Comparison of ENCODE assay signal across 8 mouse cellular contexts in genomic region chr17:28014449-28014848, GRCm38 (mm10).
DNase-seq lines count a peak whose midpoint lies in the region; ATAC-seq and TF ChIP-seq lines count a peak whose summit lies in the region.

No protein-coding gene starts in this region.

- TF ChIP-seq POLR2A in cerebellum, adult 2 months (IDR thresholded peaks at IDR 0.05; ENCODE audit: borderline replicate concordance, insufficient read depth, low read length) = no peak

- no peaks in the 10 kb centered on the region for H3K9me3 ChIP-seq in heart, postnatal 0 days (replicated peaks; ENCODE audit: control insufficient read depth, low read length)
- no peaks in the 10 kb centered on the region for H3K9me3 ChIP-seq in hindbrain, embryonic 16.5 days (ENCODE audit: control insufficient read depth, low read length)
- H3K9me3 ChIP-seq in liver, postnatal 0 days (ENCODE audit: low read length) = no peaks in the 10 kb centered on the region

- H3K9ac ChIP-seq in heart, postnatal 0 days (replicated peaks; ENCODE audit: low read depth, low read length) = 0 out of 2 replicates have a peak overlapping the region, but pooled peaks have one; percentile 1
- no peak overlapping the region for H3K9ac ChIP-seq in hindbrain, embryonic 16.5 days (ENCODE audit: low read depth, low read length)
- H3K9ac ChIP-seq in liver, postnatal 0 days (replicated peaks) = no peak overlapping the region

- intact Hi-C loops in left cerebral cortex, postnatal 4 days (cut with DNase I) = no loop called here

- H3K4me3 ChIP-seq in heart, postnatal 0 days (ENCODE audit: low read depth, low read length) = no peak overlapping the region
- H3K4me3 ChIP-seq in brown adipose tissue, adult 24 weeks (ENCODE audit: insufficient read depth, low read depth, low read length) = no peak overlapping the region
- no peak overlapping the region for H3K4me3 ChIP-seq in hindbrain, embryonic 16.5 days (ENCODE audit: low read length)
- H3K4me3 ChIP-seq in liver, postnatal 0 days (ENCODE audit: low read depth, low read length) = no peak overlapping the region
- no peak overlapping the region for H3K4me3 ChIP-seq in cerebellum, adult 2 months (replicated peaks; ENCODE audit: insufficient read depth, low read depth, low read length)

- TF ChIP-seq EP300 in heart, postnatal 0 days (IDR thresholded peaks at IDR 0.05; ENCODE audit: low read depth) = no peak
- TF ChIP-seq EP300 in liver, postnatal 0 days (IDR thresholded peaks at IDR 0.05; ENCODE audit: low read depth) = no peak

- no peaks in the 10 kb centered on the region for H3K27me3 ChIP-seq in heart, postnatal 0 days (ENCODE audit: control insufficient read depth, insufficient read depth, low read length)
- H3K27me3 ChIP-seq in hindbrain, embryonic 16.5 days (replicated peaks; ENCODE audit: control insufficient read depth, insufficient read depth, low read length) = no peaks in the 10 kb centered on the region
- H3K27me3 ChIP-seq in liver, postnatal 0 days (ENCODE audit: insufficient read depth, low read length) = no peaks in the 10 kb centered on the region
- H3K27me3 ChIP-seq in cerebellum, adult 2 months (ENCODE audit: control insufficient read depth, insufficient read depth, low read length) = no peaks in the 10 kb centered on the region

- ATAC-seq in heart, postnatal 0 days (ENCODE audit: insufficient read depth, low read depth) = no peak
- no peak for ATAC-seq in hindbrain, embryonic 16.5 days
- no peak for ATAC-seq in liver, postnatal 0 days

- TF ChIP-seq CTCF in heart, postnatal 0 days (IDR thresholded peaks at IDR 0.05; ENCODE audit: low read depth) = no peak
- no peak for TF ChIP-seq CTCF in liver, postnatal 0 days (IDR thresholded peaks at IDR 0.05; ENCODE audit: low read depth)
- TF ChIP-seq CTCF in cerebellum, adult 2 months (IDR thresholded peaks at IDR 0.05; ENCODE audit: borderline replicate concordance, insufficient read depth, low read depth, low read length) = no peak

- H3K4me1 ChIP-seq in heart, postnatal 0 days (ENCODE audit: control insufficient read depth, insufficient read depth) = peaks cover 72% of the 10 kb centered on the region
- H3K4me1 ChIP-seq in brown adipose tissue, adult 24 weeks (ENCODE audit: control insufficient read depth, insufficient read depth, insufficient read length, low read length) = peaks cover 69% of the 10 kb centered on the region
- H3K4me1 ChIP-seq in hindbrain, embryonic 16.5 days (ENCODE audit: control insufficient read depth, insufficient read depth, low read depth, low read length) = peaks cover 29% of the 10 kb centered on the region
- peaks cover 79% of the 10 kb centered on the region for H3K4me1 ChIP-seq in liver, postnatal 0 days (ENCODE audit: insufficient read depth)
- peaks cover 50% of the 10 kb centered on the region for H3K4me1 ChIP-seq in cerebellum, adult 2 months (ENCODE audit: control insufficient read depth, insufficient read depth, low read length)

- no peak for DNase-seq in heart, postnatal 0 days (ENCODE audit: low spot score)
- DNase-seq in heart, adult 11 months = no peak
- DNase-seq in liver, postnatal 0 days = no peak
- no peak for DNase-seq in cerebellum, adult 2 months
- no peak for DNase-seq in left cerebral cortex, postnatal 4 days
- DNase-seq in MN1 (ENCODE audit: low spot score) = no peak

- H3K4me2 ChIP-seq in heart, postnatal 0 days (ENCODE audit: low read depth, low read length) = no peak overlapping the region
- H3K4me2 ChIP-seq in hindbrain, embryonic 16.5 days (ENCODE audit: low read length) = no peak overlapping the region
- H3K4me2 ChIP-seq in liver, postnatal 0 days (ENCODE audit: low read depth, low read length) = peak overlapping the region; percentile 59

- H3K27ac ChIP-seq in heart, postnatal 0 days (ENCODE audit: low read depth) = peak overlapping the region; percentile 90
- H3K27ac ChIP-seq in brown adipose tissue, adult 24 weeks (replicated peaks; ENCODE audit: low read depth, low read length) = peak overlapping the region; percentile 80
- 0 out of 2 replicates have a peak overlapping the region, but pooled peaks have one; percentile 18 for H3K27ac ChIP-seq in hindbrain, embryonic 16.5 days (ENCODE audit: low read depth, low read length)
- H3K27ac ChIP-seq in liver, postnatal 0 days (ENCODE audit: low read depth) = peak overlapping the region; percentile 83
- no peak overlapping the region for H3K27ac ChIP-seq in cerebellum, adult 2 months (ENCODE audit: insufficient read depth, low read length)

- H3K36me3 ChIP-seq in heart, postnatal 0 days (replicated peaks; ENCODE audit: control insufficient read depth, insufficient read depth, low read length) = no peaks in the 10 kb centered on the region; the same call in 1 of the 2 replicates
- no peaks in the 10 kb centered on the region for H3K36me3 ChIP-seq in hindbrain, embryonic 16.5 days (ENCODE audit: control insufficient read depth, insufficient read depth, low read length)
- H3K36me3 ChIP-seq in liver, postnatal 0 days (replicated peaks; ENCODE audit: insufficient read depth, low read length) = peaks cover 9% of the 10 kb centered on the region

- 64% methylated on average over 4 of the region's 4 CpGs for WGBS in heart, postnatal 0 days
- 65% methylated on average over 4 of the region's 4 CpGs for WGBS in hindbrain, embryonic 16.5 days
- WGBS in liver, postnatal 0 days (ENCODE audit: insufficient replicate concordance) = 56% methylated on average over 4 of the region's 4 CpGs
- WGBS in cerebellum, adult 2 months = 87% methylated on average over 4 of the region's 4 CpGs
